Mouse (Mus musculus) C2C12 (cell line): ENCODE results near the gene Rab31. TPM values are rescaled to one million over a fixed set of nuclear protein-coding genes. Genes with fewer than 3 reads are reported as not detected.

ENCODE experiments used
- H3K27me3 ChIP-seq: one replicate; pipeline ENCODE4 v1.6.1; 2011; ENCODE audit not compliant: control insufficient read depth, insufficient read depth, insufficient read length
- H3K36me3 ChIP-seq: one replicate; pipeline ENCODE4 v1.6.1; 2011; ENCODE audit not compliant: control insufficient read depth, insufficient read depth
- H3K4me3 ChIP-seq: one replicate; pipeline ENCODE4 v1.5.1; 2011; ENCODE audit warnings: mild to moderate bottlenecking, control low read depth; ENCODE audit not compliant: poor library complexity, insufficient read depth, severe bottlenecking
- H3K79me2 ChIP-seq: one replicate; pipeline ENCODE4 v1.6.1; 2011; ENCODE audit not compliant: control insufficient read depth, insufficient read depth
- H3K79me3 ChIP-seq: one replicate; pipeline ENCODE4 v1.6.1; 2011; ENCODE audit warnings: low read depth, control low read depth
- H3ac ChIP-seq: one replicate; pipeline ENCODE3; 2011; ENCODE audit warnings: low read depth; ENCODE audit not compliant: control insufficient read depth, insufficient read length
- CEBPB ChIP-seq: IDR thresholded peaks from one replicate; pipeline ENCODE4 v1.6.1; 2011; ENCODE audit warnings: low read depth, mild to moderate bottlenecking, control low read depth, moderate library complexity
- CTCF ChIP-seq: IDR thresholded peaks from one replicate; pipeline ENCODE4 v1.5.1; 2011; ENCODE audit not compliant: control insufficient read depth, insufficient read depth, insufficient read length
- FOSL1 ChIP-seq: IDR thresholded peaks from one replicate; pipeline ENCODE4 v1.8.0; 2011; ENCODE audit warnings: mild to moderate bottlenecking, low read length; ENCODE audit not compliant: poor library complexity, insufficient read depth, severe bottlenecking
- MAX ChIP-seq: IDR thresholded peaks from one replicate; pipeline ENCODE4 v1.6.1; 2011; ENCODE audit warnings: mild to moderate bottlenecking, control low read depth
- MYOD1 ChIP-seq: IDR thresholded peaks from one replicate; pipeline ENCODE4 v1.6.1; 2011; ENCODE audit warnings: low read depth; ENCODE audit not compliant: control insufficient read depth, insufficient read length
- MYOG ChIP-seq: IDR thresholded peaks from one replicate; pipeline ENCODE4 v1.6.1; 2011; ENCODE audit not compliant: control insufficient read depth, insufficient read length; ENCODE audit errors: extremely low read depth
- USF1 ChIP-seq: IDR thresholded peaks from one replicate; pipeline ENCODE4 v1.6.1; 2011; ENCODE audit warnings: low read depth, mild to moderate bottlenecking, control low read depth, moderate library complexity
- polyA plus RNA-seq: library from polyadenylated mRNA; unstranded; fragments of >200 nt; fragmentation: generic; extraction: Trizol; gene quantifications from one replicate; pipeline ENCODE4 v1.2.1, GENCODE M21; 2012; ENCODE audit warnings: missing spikeins

The Rab31 gene
- polyA plus RNA-seq, 1 experiment: 144 TPM

GRCm38 (mm10) chr17:65763221-65763620 lies 9.3 kb downstream of the Rab31 start:
- no peak overlapping the region for H3K4me3 ChIP-seq
- H3K27me3 ChIP-seq: no peaks in the 10 kb centered on the region
- peaks cover 96% of the 10 kb centered on the region for H3K79me3 ChIP-seq
- H3ac ChIP-seq: no peak overlapping the region
- H3K79me2 ChIP-seq: peaks cover 100% of the 10 kb centered on the region
- TF ChIP-seq USF1: no peak
- TF ChIP-seq MAX: no peak
- TF ChIP-seq CTCF: no peak
- no peak for TF ChIP-seq CEBPB
- TF ChIP-seq MYOD1: no peak
- no peak for TF ChIP-seq FOSL1
- TF ChIP-seq MYOG: no peak
- peaks cover 77% of the 10 kb centered on the region for H3K36me3 ChIP-seq

- H3K79me3 ChIP-seq: peaks cover 95% of the 10 kb centered on the region
- no peak overlapping the region for H3K4me3 ChIP-seq
- no peaks in the 10 kb centered on the region for H3K27me3 ChIP-seq
- TF ChIP-seq USF1: no peak
- TF ChIP-seq MAX: no peak
- TF ChIP-seq CEBPB: no peak
- no peak for TF ChIP-seq CTCF
- no peak for TF ChIP-seq FOSL1
- TF ChIP-seq MYOD1: no peak
- TF ChIP-seq MYOG: no peak
- H3K36me3 ChIP-seq: peaks cover 53% of the 10 kb centered on the region
- no peak overlapping the region for H3ac ChIP-seq
- peaks cover 100% of the 10 kb centered on the region for H3K79me2 ChIP-seq
Measured at GRCm38 (mm10) chr17:65757150-65757549, 15.4 kb downstream of the Rab31 start.

GRCm38 (mm10) chr17:65755857-65756256 lies 16.7 kb downstream of the Rab31 start:
- no peaks in the 10 kb centered on the region for H3K27me3 ChIP-seq
- H3K36me3 ChIP-seq: peaks cover 55% of the 10 kb centered on the region
- peaks cover 100% of the 10 kb centered on the region for H3K79me2 ChIP-seq
- no peak overlapping the region for H3K4me3 ChIP-seq
- peaks cover 93% of the 10 kb centered on the region for H3K79me3 ChIP-seq
- no peak overlapping the region for H3ac ChIP-seq
- TF ChIP-seq MYOG (no peak), MYOD1 (no peak), USF1 (no peak), CTCF (no peak), FOSL1 (no peak), MAX (no peak), CEBPB (no peak)

- peaks cover 91% of the 10 kb centered on the region for H3K79me3 ChIP-seq
- TF ChIP-seq MYOD1: no peak
- TF ChIP-seq FOSL1: no peak
- TF ChIP-seq MYOG: no peak
- no peak for TF ChIP-seq MAX
- no peak for TF ChIP-seq USF1
- no peak for TF ChIP-seq CEBPB
- no peak for TF ChIP-seq CTCF
- no peaks in the 10 kb centered on the region for H3K27me3 ChIP-seq
Measured at GRCm38 (mm10) chr17:65753130-65753529, 19.4 kb downstream of the Rab31 start.

GRCm38 (mm10) chr17:65750301-65750700 lies 22.3 kb downstream of the Rab31 start:
- peaks cover 49% of the 10 kb centered on the region for H3K36me3 ChIP-seq
- no peak overlapping the region for H3K4me3 ChIP-seq
- TF ChIP-seq MYOD1: no peak
- no peak for TF ChIP-seq CEBPB
- no peak for TF ChIP-seq MAX
- TF ChIP-seq CTCF: no peak
- TF ChIP-seq USF1: no peak
- H3K27me3 ChIP-seq: no peaks in the 10 kb centered on the region
- H3K79me3 ChIP-seq: peaks cover 94% of the 10 kb centered on the region
- no peak overlapping the region for H3ac ChIP-seq
- H3K79me2 ChIP-seq: peaks cover 100% of the 10 kb centered on the region

More at GRCm38 (mm10) chr17:65753130-65753529, 19.4 kb downstream of the Rab31 start:
- Histone ChIP-seq H3K79me2 (peaks cover 100% of the 10 kb centered on the region), H3ac (no peak overlapping the region), H3K4me3 (no peak overlapping the region), H3K36me3 (peaks cover 46% of the 10 kb centered on the region)

GRCm38 (mm10) chr17:65749803-65750202 lies 22.7 kb downstream of the Rab31 start:
- Histone ChIP-seq H3K79me2 (peaks cover 100% of the 10 kb centered on the region), H3ac (no peak overlapping the region), H3K79me3 (peaks cover 94% of the 10 kb centered on the region), H3K4me3 (no peak overlapping the region), H3K27me3 (no peaks in the 10 kb centered on the region), H3K36me3 (peaks cover 50% of the 10 kb centered on the region)
- no peak for TF ChIP-seq MAX
- TF ChIP-seq CEBPB: no peak
- no peak for TF ChIP-seq USF1
- no peak for TF ChIP-seq MYOG
- TF ChIP-seq FOSL1: no peak
- no peak for TF ChIP-seq MYOD1
- TF ChIP-seq CTCF: no peak
